Mouse (Mus musculus) ES-E14 (cell line): ENCODE measurements around the gene Tdrd3.

ENCODE experiments used
- MAFK ChIP-seq: IDR thresholded peaks from 2 replicates; pipeline ENCODE4 v1.6.1; 2014; ENCODE audit warnings: mild to moderate bottlenecking, low read depth, low read length, inconsistent platforms; ENCODE audit not compliant: insufficient read depth
- ZNF384 ChIP-seq: IDR thresholded peaks from 2 replicates; pipeline ENCODE4 v1.6.1; 2012; ENCODE audit warnings: low read depth, low read length, inconsistent platforms

DNA sequence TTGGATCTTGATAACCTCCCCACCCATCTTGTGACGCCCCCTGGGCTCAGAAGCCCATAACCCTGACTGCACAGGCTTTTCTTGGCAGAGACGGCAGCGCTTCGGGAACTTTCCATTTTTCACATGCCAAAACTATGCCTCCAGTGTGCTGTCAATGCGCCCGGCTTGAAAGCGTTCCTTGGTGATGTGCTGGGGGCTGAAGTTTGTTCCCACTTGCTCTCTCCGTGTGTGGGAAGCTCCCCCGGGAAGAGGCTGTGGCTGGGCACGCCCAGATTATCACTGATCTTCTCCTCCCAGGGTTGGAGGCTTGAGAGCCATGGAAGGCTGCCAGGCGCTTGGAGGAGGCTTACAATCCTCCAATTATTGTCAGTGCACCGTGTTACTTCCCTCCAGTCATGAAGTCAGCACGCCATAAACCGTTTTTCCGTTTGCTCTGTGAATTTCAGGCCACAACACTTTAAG is 152.0 kb downstream of the Tdrd3 start:
- TF ChIP-seq ZNF384, result no peak
- no peak for TF ChIP-seq MAFK
